Mouse (Mus musculus) hindbrain, embryonic 14.5 days (tissue): ENCODE data around the gene Grid1. TPM values are rescaled to one million over a fixed set of nuclear protein-coding genes. Genes with fewer than 3 reads are reported as not detected.

Experiments
- ATAC-seq: fragments of 200-750 bp; cut with Nextera tagmentation; 2 replicates; pipeline ENCODE4 v1.8.0; 2017; ENCODE audit warnings: moderate number of reproducible peaks, mild to moderate bottlenecking, moderate TSS enrichment, moderate library complexity; ENCODE audit not compliant: low FRiP score
- DNase-seq: peaks from one replicate; pipeline ENCODE4 v3.0.0-alpha.2; 2015; ENCODE audit warnings: low spot score
- H3K27ac ChIP-seq: fragments of 300-500 bp; sonication (generic); 2 replicates; pipeline ENCODE4 v1.5.1; 2014; ENCODE audit warnings: mild to moderate bottlenecking, moderate library complexity
- H3K27me3 ChIP-seq: fragments of 300-500 bp; sonication (generic); 2 replicates; pipeline ENCODE4 v1.6.1; 2014; ENCODE audit warnings: mild to moderate bottlenecking, low read length, mixed read lengths; ENCODE audit not compliant: control insufficient read depth, insufficient read depth
- H3K36me3 ChIP-seq: fragments of 300-500 bp; sonication (generic); replicated peaks from 2 replicates; pipeline ENCODE4 v1.6.1; 2014; ENCODE audit not compliant: control insufficient read depth, insufficient read depth
- H3K4me1 ChIP-seq: fragments of 300-500 bp; sonication (generic); replicated peaks from 2 replicates; pipeline ENCODE4 v1.6.1; 2014; ENCODE audit warnings: antibody characterized with exemption, low read length, mixed read lengths; ENCODE audit not compliant: control insufficient read depth, insufficient read depth
- H3K4me2 ChIP-seq: fragments of 300-500 bp; sonication (generic); replicated peaks from 2 replicates; pipeline ENCODE4 v1.6.1; 2014; ENCODE audit warnings: mild to moderate bottlenecking, moderate library complexity
- H3K4me3 ChIP-seq: fragments of 300-500 bp; sonication (generic); replicated peaks from 2 replicates; pipeline ENCODE4 v1.5.1; 2014; ENCODE audit warnings: mild to moderate bottlenecking, low read length
- H3K9ac ChIP-seq: fragments of 300-500 bp; sonication (generic); 2 replicates; pipeline ENCODE4 v1.6.1; 2014
- H3K9me3 ChIP-seq: fragments of 300-500 bp; sonication (generic); 2 replicates; pipeline ENCODE4 v1.6.1; 2016; ENCODE audit warnings: low read length; ENCODE audit not compliant: control insufficient read depth
- WGBS: fragments of 180-500 bp; shearing (Covaris S2); extraction: QIAGEN DNeasy Blood & Tissue Kit; methylation state at CpG from one replicate; pipeline ENCODE4 v1.1.7; 2014; 5-methylcytosine and 5-hydroxymethylcytosine counted together
- polyA plus RNA-seq: library from polyadenylated mRNA; unstranded; fragments of >200 nt; fragmentation: Nextera tagmentation; extraction: Ambion mirVana; gene quantifications from 2 replicates; pipeline ENCODE4 v1.2.1, GENCODE M21; 2014

Grid1 gene
- polyA plus RNA-seq, 1 experiment from 2014 or later: 7.7 TPM

- Histone ChIP-seq H3K9me3 (no peaks in the 10 kb centered on the region), H3K27ac (no peak overlapping the region), H3K4me3 (no peak overlapping the region), H3K36me3 (no peaks in the 10 kb centered on the region), H3K9ac (no peak overlapping the region), H3K4me1 (peaks cover 13% of the 10 kb centered on the region), H3K27me3 (no peaks in the 10 kb centered on the region), H3K4me2 (no peak overlapping the region)
- no peak for ATAC-seq
- WGBS: 66% methylated on average over 7 of the region's 7 CpGs
- no peak for DNase-seq
These were observed 186.8 kb downstream of the Grid1 start for GRCm38 (mm10) chr14:35006736-35007135.

DNA sequence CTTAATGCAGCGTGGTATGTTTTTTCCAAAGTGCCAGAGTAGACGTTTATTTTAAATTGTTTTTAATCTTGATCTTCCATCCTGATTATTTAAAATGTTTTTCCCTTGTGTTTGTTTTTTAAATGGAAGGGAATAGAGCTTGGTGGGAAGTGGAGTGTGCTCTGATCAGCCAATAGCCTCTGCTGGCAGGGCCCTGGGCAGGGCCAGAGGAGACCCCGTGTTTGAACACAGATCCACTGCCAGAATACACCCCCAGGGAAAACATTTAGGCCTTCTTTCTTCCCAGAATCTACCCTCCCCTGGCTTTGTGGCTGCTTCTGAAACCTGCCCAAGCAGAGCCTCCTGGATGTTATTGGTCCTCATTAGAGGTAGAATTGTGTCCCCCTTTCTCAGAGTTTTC lies 188.8 kb downstream of the Grid1 start:
- Histone ChIP-seq H3K36me3 (no peaks in the 10 kb centered on the region), H3K4me3 (no peak overlapping the region), H3K9me3 (no peaks in the 10 kb centered on the region), H3K27me3 (no peaks in the 10 kb centered on the region), H3K27ac (peak overlapping the region; percentile 30; the same call in 1 of the 2 replicates), H3K9ac (no peak overlapping the region), H3K4me2 (no peak overlapping the region), H3K4me1 (peaks cover 13% of the 10 kb centered on the region)
- ATAC-seq: peak; percentile 82
- WGBS: 34% methylated on average over 3 of the region's 3 CpGs
- DNase-seq: peak; percentile 29

DNA sequence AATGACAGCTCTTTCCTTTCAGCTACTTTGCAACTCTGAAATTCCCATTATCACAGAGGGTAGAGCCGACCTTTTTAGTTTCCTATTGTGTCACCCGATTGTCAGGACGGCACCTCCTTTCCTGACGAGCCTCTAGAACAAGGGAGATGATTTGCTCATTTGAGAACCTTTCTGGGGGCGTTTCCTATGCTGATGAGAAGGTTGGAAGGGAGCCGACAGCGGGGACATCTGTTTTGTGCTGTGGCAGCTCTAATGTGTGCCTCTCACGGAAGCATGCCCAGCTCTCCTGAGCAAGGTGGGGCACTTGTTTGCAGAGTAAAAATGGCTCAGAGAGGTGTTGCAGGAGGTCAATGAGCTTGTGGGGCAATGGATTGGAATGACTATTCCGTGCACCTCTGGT lies 189.2 kb downstream of the Grid1 start:
- H3K4me3 ChIP-seq: no peak overlapping the region
- H3K4me2 ChIP-seq: no peak overlapping the region
- peak overlapping the region; percentile 30; the same call in 1 of the 2 replicates for H3K27ac ChIP-seq
- H3K9me3 ChIP-seq: no peaks in the 10 kb centered on the region
- no peaks in the 10 kb centered on the region for H3K27me3 ChIP-seq
- peak; percentile 19; the same call in 1 of the 2 replicates for ATAC-seq
- 13% methylated on average over 9 of the region's 9 CpGs for WGBS
- DNase-seq: no peak
- H3K4me1 ChIP-seq: peaks cover 13% of the 10 kb centered on the region
- H3K9ac ChIP-seq: no peak overlapping the region
- H3K36me3 ChIP-seq: no peaks in the 10 kb centered on the region

GRCm38 (mm10) chr14:35026686-35027085 lies 206.8 kb downstream of the Grid1 start:
- ATAC-seq (no peak), DNase-seq (no peak)
- Histone ChIP-seq H3K4me2 (no peak overlapping the region), H3K36me3 (no peaks in the 10 kb centered on the region), H3K9ac (no peak overlapping the region), H3K4me3 (no peak overlapping the region), H3K9me3 (0 out of 2 replicates have a peak, but pooled peaks cover 3% of the 10 kb centered on the region), H3K27ac (no peak overlapping the region), H3K4me1 (no peaks in the 10 kb centered on the region), H3K27me3 (no peaks in the 10 kb centered on the region)
- 91% methylated on average over 8 of the region's 8 CpGs for WGBS

GRCm38 (mm10) chr14:35027501-35028140 lies 207.7 kb downstream of the Grid1 start:
- Histone ChIP-seq H3K9me3 (0 out of 2 replicates have a peak, but pooled peaks cover 3% of the 10 kb centered on the region), H3K27ac (no peak overlapping the region), H3K4me1 (no peaks in the 10 kb centered on the region), H3K4me2 (no peak overlapping the region), H3K27me3 (no peaks in the 10 kb centered on the region), H3K9ac (no peak overlapping the region), H3K36me3 (no peaks in the 10 kb centered on the region), H3K4me3 (no peak overlapping the region)
- peak; percentile 36 for DNase-seq
- ATAC-seq: peak; percentile 41; the same call in 1 of the 2 replicates
- WGBS: 63% methylated on average over 11 of the region's 11 CpGs

DNA sequence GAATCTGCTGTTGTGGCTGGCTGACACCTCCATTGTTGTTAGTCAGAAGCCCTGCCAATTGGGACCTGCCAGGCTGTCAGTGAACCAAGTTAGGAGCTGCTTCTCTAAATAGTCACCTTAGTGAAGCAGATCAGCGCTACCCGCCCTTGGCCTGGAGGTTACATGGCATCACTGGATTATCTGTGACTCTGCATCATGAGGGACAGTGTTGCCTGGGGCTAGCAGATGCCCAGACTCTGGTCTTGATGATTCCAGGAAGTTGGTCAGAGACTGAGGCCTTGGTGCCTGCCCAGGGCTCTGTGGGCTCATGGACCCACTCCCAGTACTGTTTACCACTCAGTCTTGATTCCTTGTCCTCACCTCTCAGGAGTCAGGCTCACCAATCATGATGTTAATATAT lies 209.7 kb downstream of the Grid1 start:
- no peaks in the 10 kb centered on the region for H3K36me3 ChIP-seq
- H3K9me3 ChIP-seq: 0 out of 2 replicates have a peak, but pooled peaks cover 3% of the 10 kb centered on the region
- no peaks in the 10 kb centered on the region for H3K27me3 ChIP-seq
- no peak overlapping the region for H3K4me3 ChIP-seq
- WGBS: 97% methylated on average over 2 of the region's 2 CpGs
- no peaks in the 10 kb centered on the region for H3K4me1 ChIP-seq
- H3K4me2 ChIP-seq: no peak overlapping the region
- no peak overlapping the region for H3K27ac ChIP-seq
- no peak for ATAC-seq
- DNase-seq: no peak
- H3K9ac ChIP-seq: no peak overlapping the region

DNA sequence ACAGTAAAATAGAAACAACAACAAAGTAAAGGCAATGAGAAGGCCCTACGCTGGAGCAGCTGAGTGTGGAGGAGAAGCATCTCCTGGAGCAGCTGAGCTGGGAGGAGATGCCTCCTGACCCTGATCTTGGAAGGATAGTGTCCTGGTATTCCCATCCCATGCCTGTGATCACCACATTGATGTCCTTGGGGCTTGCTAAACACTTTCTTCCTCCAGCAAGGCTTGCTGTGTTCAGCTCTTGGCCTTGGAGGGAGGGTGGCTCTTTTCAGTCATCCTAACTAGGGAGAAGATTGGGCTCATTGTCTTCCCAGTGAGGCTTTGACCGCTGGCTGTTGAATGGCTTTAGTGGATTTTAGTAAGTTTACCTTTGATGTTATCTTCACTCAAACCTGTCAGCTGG lies 210.4 kb downstream of the Grid1 start:
- Histone ChIP-seq H3K27ac (no peak overlapping the region), H3K4me2 (no peak overlapping the region), H3K4me3 (no peak overlapping the region), H3K4me1 (no peaks in the 10 kb centered on the region), H3K27me3 (no peaks in the 10 kb centered on the region), H3K36me3 (no peaks in the 10 kb centered on the region), H3K9ac (no peak overlapping the region), H3K9me3 (0 out of 2 replicates have a peak, but pooled peaks cover 2% of the 10 kb centered on the region)
- ATAC-seq (no peak), DNase-seq (no peak)
- 79% methylated on average over 2 of the region's 2 CpGs for WGBS

GRCm38 (mm10) chr14:35032283-35032682 lies 212.4 kb downstream of the Grid1 start:
- H3K4me1 ChIP-seq: no peaks in the 10 kb centered on the region
- H3K9me3 ChIP-seq: no peaks in the 10 kb centered on the region
- no peaks in the 10 kb centered on the region for H3K27me3 ChIP-seq
- 93% methylated on average over 1 of the region's 1 CpGs for WGBS
- DNase-seq: no peak
- H3K36me3 ChIP-seq: no peaks in the 10 kb centered on the region
- no peak overlapping the region for H3K4me3 ChIP-seq
- no peak overlapping the region for H3K4me2 ChIP-seq
- no peak overlapping the region for H3K27ac ChIP-seq
- 0 out of 2 replicates have a peak, but pooled peaks have one; percentile 18 for ATAC-seq
- no peak overlapping the region for H3K9ac ChIP-seq

DNA sequence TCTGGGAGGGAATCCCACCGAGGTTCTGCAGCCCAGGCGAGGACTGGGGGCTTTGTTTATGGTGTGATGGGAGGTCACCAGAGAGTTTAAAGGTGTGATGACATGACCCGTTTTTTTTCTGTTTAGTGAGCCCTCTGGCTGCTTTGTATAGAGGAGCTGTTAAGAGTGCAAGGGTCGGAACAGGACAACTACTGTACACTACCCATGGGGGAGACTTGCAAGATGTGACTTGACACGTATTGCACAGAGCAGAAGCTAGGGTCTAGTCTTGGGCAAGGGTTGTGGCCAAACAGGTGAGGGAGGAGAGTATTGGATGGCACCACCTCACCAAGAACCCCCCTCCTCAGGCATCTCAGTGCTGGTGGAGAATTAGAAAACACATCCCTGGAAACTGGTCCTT lies 224.4 kb downstream of the Grid1 start:
- Histone ChIP-seq H3K9me3 (no peaks in the 10 kb centered on the region), H3K9ac (no peak overlapping the region), H3K27me3 (no peaks in the 10 kb centered on the region), H3K4me3 (no peak overlapping the region), H3K36me3 (no peaks in the 10 kb centered on the region), H3K4me2 (no peak overlapping the region), H3K27ac (no peak overlapping the region), H3K4me1 (no peaks in the 10 kb centered on the region)
- ATAC-seq: no peak
- WGBS: 60% methylated on average over 5 of the region's 5 CpGs
- no peak for DNase-seq
